Mouse (Mus musculus) liver, embryonic 14.5 days (tissue): ENCODE measurements at regions not wholly inside any gene's neighbourhood (a gene's known extent, or its start where the extent isn't known, plus 50 kb on each side); places are given as distances from the start of the nearest gene placed in this dataset.

Experiments
- CTCF ChIP-seq: IDR thresholded peaks from 2 replicates; pipeline ENCODE4 v1.5.1; 2016; ENCODE audit warnings: antibody characterized with exemption, low read depth, control low read depth
- EP300 ChIP-seq: IDR thresholded peaks from 2 replicates; pipeline ENCODE4 v1.6.1; 2016; ENCODE audit warnings: antibody characterized with exemption, low read depth

DNA sequence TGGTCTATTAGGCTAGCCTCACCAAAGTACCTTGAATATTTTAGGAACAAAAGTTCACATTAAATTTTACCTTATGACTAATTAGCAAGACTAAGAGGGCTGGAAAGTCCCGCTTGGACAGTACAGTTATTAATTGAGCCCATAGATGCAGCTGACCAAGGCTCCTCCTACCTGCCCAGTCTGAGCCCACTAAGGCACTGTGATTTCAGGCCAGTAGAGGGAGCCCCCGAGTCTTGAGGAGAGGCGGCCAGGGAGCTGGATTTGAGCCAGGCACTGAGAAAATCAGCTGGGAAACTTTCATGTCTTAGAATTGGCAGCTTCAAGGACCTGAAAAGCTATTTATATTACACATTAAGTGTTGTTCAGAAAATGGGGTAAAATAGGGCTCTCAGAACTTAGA is 52.4 kb upstream of the Mki67 start:
- TF ChIP-seq CTCF (peak; percentile 92), EP300 (no peak)
